Mouse (Mus musculus) heart, postnatal 14 days (tissue): ENCODE measurements around the gene Hspa1b. TPM values are rescaled to one million over a fixed set of nuclear protein-coding genes. Genes with fewer than 3 reads are reported as not detected.
"Not testable (repeated sequence)": the region's sequence is repeated elsewhere in the genome, so short reads cannot be mapped to it uniquely, and the experiment has no call there.

Experiments
- DNase-seq, 2 experiments: peaks; one replicate each; pipeline ENCODE4 v3.0.0; 2021 to 2022
- intact Hi-C: fragments of 180-260 bp; cut with DNase I; formaldehyde crosslinking; loops from one replicate; pipeline ENCODE4 v1.15.1; 2025
- long read RNA-seq, 2 experiments: library from polyadenylated mRNA; stranded (forward); transcript quantifications; one replicate each; pipeline ENCODE4 v2.0.0; 2021
- total RNA-seq, 2 experiments: library from RNA; stranded (reverse); gene quantifications; 2 replicates each; pipeline ENCODE4 v1.2.3; 2021

Gene Hspa1b
- total RNA-seq = 1 to 10 TPM; 3.8 to 3.9 TPM
- long read RNA-seq, experiment 1, transcript Hspa1b-201 (1 exons, 2,803 nt) = major isoform, 10 of 10 reads
- long read RNA-seq, experiment 1, partial matches to known transcripts = 0 of 10 reads
- long read RNA-seq, experiment 1, other reads (novel, unspliced or antisense) = 0 of 10 reads
- long read RNA-seq, experiment 2, partial matches to known transcripts = 0 of 2 reads
- long read RNA-seq, experiment 2, other reads (novel, unspliced or antisense) = 0 of 2 reads

- DNase-seq = peak; percentile 79 to 81
- intact Hi-C loops = not testable (repeated sequence)
These were observed at the start of gene Hspa1b for GRCm38 (mm10) chr17:34959130-34959778. Gene Hspa1b, minus strand, starts transcription at chr17:34959238.

GRCm38 (mm10) chr17:35007387-35007991, 48.5 kb upstream of the Hspa1b start:
- intact Hi-C loops = no loop called here
- no peak for DNase-seq

GRCm38 (mm10) chr17:35005902-35006301, 46.9 kb upstream of the Hspa1b start:
- intact Hi-C loops = not testable (repeated sequence)

GRCm38 (mm10) chr17:35005158-35005557, 46.1 kb upstream of the Hspa1b start:
- intact Hi-C loops = no loop called here
- no peak for DNase-seq

More at GRCm38 (mm10) chr17:35005902-35006301, 46.9 kb upstream of the Hspa1b start:
- not testable (repeated sequence) for DNase-seq

DNA sequence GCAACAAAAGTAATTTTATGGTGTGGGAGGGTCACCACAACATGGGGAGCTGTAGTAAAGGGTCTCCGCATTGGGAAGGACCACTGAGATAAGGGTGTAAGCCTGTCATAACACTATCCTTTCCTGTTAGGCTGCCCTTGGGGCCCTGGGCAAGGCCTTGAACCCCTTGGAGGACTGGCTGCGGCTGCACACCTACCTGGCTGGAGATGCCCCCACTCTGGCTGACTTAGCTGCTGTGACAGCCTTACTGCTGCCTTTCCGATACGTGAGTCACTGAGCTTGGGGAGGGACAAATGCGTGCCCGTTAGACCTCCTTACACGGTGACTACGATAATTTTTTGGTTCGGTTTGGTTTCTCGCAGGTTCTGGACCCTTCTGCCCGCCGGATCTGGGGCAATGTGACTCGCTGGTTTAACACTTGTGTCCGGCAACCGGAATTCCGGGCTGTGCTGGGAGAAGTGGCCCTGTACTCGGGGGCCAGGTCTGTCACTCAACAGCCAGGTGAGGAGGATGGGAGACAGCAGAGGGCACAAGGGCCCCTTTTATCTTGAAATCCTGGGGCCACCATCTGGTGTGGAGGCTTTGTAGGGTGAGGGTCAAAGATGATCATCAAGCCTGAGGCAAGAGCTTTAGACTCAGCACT, 45.2 kb upstream of the Hspa1b start:
- DNase-seq = no peak
- intact Hi-C loops = no loop called here

DNA sequence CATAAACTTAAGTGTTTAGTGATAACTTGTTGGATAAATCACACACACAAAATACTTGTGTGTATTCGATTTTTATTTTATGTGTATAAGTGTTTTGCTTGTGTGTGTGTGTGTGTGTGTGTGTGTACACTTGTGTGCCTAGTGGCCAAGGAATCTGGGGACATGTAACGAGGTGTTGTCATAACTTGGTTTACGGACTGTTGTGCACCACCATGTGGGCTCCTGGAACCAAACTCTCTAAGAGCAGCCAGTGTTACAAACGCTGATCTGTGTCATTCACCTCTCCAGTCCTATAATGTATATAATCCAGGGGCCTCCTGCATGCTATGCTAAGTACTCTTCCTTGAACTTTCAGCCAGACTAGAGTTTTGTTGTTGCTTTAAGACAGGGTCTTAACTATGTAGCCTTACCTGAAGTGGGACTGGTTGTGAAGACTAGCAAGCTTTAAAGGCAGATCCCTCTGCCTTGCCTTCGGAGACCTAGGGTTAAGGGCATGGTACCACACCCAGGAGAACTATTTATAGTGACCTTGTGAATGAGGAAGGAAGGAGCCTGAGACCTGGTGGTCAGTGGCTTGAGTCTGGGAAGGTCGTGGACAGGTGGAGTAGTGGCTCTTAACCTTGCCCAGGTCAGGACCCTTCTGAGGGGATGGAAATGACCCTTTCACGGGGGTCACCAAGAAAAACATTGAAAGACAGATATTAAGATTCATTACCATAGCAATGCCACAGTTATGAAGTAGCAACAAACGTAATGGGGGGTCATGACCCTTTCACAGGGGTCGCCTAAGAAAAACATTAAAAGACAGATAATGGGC, 44.2 kb upstream of the Hspa1b start:
- intact Hi-C loops = no loop called here
- no peak for DNase-seq

GRCm38 (mm10) chr17:35002153-35002865, 43.3 kb upstream of the Hspa1b start:
- no peak for DNase-seq
- intact Hi-C loops = no loop called here

DNA sequence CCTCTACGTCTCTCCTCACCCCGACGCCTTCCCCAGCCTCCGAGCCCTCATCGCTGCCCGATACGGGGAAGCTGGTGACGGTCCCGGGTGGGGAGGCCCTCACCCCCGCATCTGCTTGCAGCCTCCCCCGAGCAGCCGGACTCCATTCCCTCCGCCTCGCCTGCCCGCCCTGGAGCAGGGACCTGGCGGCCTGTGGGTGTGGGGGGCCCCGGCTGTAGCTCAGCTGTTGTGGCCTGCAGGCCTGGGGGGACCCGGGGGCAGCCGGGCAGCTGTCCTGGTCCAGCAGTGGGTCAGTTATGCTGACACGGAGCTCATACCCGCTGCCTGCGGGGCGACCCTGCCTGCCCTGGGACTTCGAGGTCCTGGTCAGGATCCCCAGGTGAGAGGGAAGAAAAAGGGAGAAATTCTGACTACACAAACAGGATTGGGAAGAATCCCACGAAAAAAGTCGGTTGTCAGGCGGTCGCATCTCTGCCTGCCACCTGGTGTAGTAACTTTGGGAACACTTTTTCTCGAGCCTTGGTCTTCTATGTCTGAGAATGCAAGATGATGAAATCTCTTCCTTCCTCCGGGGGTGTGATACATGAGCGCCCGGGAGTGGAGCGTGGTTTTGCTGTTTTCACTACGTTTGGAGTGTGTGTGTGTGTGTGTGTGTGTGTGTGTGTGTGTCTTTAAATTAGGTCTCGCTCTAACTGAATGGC, 42.6 kb upstream of the Hspa1b start:
- intact Hi-C loops = no loop called here
- DNase-seq = peak in 1 of 2 experiments; percentile 23

DNA sequence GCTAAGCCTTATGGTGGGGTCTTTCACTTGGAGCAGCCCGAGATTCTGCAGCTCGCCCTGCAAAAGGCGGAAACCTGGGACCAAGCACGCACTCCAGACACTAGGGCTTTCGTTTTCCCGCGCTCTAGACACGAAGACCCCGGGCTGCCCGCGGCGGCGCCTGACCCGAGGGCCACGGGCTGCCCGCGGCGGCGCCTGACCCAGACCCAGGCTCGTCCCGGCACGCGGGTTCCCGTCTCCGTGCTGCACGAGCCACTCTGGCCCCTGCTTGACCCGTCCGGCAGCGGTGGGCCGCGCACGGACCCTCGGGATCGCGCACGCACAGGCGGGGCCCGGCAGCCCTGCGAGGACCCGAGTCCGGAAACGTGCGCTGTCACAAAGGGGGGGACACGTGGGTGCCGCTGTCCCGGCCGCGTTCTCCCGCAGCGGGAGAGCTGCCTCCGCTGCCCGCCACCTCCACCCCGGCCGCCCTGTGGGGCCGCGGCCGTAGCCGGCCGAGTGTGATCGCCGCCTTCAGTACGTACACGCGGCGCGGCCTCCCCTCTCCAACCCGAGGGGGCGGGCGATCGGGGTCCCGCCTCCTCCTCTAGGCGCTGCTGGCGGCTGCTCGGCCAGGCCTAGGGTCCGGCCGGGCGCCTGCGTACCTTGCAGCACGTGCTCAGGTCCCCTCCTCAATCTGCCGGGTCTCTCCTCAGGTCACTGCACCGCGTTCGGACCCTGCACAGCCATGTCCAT, 41.8 kb upstream of the Hspa1b start, which contains the start of gene Vars:
Gene Vars, plus strand, starts transcription at position 271 of the 735 bp plus-strand sequence.
- DNase-seq = peak; percentile 89 to 91
- intact Hi-C loops = no loop called here

GRCm38 (mm10) chr17:34999871-35000716, 41.1 kb upstream of the Hspa1b start:
- intact Hi-C loops, DNase-seq: not testable (repeated sequence)

GRCm38 (mm10) chr17:34998526-34999430, 39.7 kb upstream of the Hspa1b start:
- intact Hi-C loops = no loop called here
- no peak for DNase-seq

DNA sequence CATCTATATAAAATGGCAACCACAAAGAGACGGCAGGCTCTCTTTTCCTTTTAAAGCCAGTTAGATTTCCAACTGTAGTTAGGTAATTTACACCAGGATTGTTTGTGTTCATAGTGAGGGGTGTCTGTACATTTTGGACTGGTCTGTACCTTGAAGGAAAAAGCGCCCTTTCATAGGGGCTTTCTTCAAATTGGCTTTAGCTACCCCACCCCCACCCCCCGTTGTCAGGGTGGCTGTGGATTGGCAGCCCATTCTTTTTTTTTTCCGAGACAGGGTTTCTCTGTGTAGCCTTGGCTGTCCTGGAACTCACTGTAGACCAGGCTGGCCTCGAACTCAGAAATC, 38.1 kb upstream of the Hspa1b start:
- intact Hi-C loops = no loop called here
- DNase-seq = no peak

DNA sequence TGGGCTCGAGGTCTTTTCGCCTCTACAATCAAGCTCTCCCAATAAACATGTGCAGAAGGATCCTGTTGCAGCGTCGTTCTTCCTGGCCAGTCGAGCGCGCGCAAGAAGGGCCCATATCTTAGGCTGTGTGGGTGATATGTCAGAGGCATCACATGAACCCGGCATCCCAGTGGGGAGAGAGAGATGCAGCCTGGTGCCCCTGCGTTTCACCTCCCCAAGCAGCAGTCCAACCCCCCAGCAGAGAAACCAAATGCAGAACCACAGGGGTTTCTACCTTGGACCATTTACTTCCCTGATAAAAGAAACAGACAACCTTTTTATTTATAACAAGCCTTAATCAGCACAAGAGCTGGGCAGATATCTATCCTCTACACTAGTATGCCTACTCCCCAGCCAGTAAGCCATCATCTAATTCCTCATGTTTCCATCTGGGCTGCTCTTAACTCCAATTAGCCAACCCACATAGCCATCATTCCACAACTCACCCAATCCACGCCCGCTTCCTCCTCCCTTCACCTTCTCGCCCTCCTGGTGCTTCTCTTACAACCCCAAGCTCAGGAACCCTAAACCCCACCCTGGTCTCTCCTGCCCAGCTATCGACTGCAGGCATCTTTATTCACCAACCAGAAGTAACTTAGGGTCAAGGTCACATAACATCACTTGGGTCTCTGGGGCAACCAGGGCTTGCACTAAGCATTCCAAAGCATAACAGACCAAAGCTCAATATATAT, 37.5 kb upstream of the Hspa1b start:
- intact Hi-C loops = no loop called here
- DNase-seq = no peak

- intact Hi-C loops, DNase-seq: not testable (repeated sequence)
These were observed 36.9 kb upstream of the Hspa1b start for GRCm38 (mm10) chr17:34995927-34996326.

- DNase-seq, intact Hi-C loops: not testable (repeated sequence)
These were observed 36.2 kb upstream of the Hspa1b start for GRCm38 (mm10) chr17:34995192-34995591.

- intact Hi-C loops = no loop called here
- no peak for DNase-seq
These were observed 35.7 kb upstream of the Hspa1b start for GRCm38 (mm10) chr17:34994751-34995150.
